Mouse (Mus musculus) hindbrain, embryonic 11.5 days (tissue): ENCODE data around the gene Pop5. TPM values are rescaled to one million over a fixed set of nuclear protein-coding genes. Genes with fewer than 3 reads are reported as not detected.

ENCODE experiments used
- ATAC-seq: fragments of 200-750 bp; cut with Nextera tagmentation; 2 replicates; pipeline ENCODE4 v1.8.0; 2017; ENCODE audit warnings: mild to moderate bottlenecking, moderate TSS enrichment, moderate library complexity; ENCODE audit not compliant: low FRiP score
- DNase-seq: peaks from one replicate; pipeline ENCODE4 v3.0.0-alpha.2; 2015; ENCODE audit warnings: low spot score
- H3K27ac ChIP-seq: fragments of 300-500 bp; sonication (generic); 2 replicates; pipeline ENCODE4 v1.5.1; 2014; ENCODE audit warnings: mild to moderate bottlenecking, low read depth, low read length
- H3K27me3 ChIP-seq: fragments of 300-500 bp; sonication (generic); 2 replicates; pipeline ENCODE4 v1.6.1; 2014; ENCODE audit warnings: mild to moderate bottlenecking, low read length, moderate library complexity, mixed read lengths; ENCODE audit not compliant: control insufficient read depth, insufficient read depth
- H3K36me3 ChIP-seq: fragments of 300-500 bp; sonication (generic); 2 replicates; pipeline ENCODE4 v1.6.1; 2014; ENCODE audit warnings: mild to moderate bottlenecking, low read length, moderate library complexity, mixed read lengths; ENCODE audit not compliant: control insufficient read depth, insufficient read depth
- H3K4me1 ChIP-seq: fragments of 300-500 bp; sonication (generic); replicated peaks from 2 replicates; pipeline ENCODE4 v1.6.1; 2014; ENCODE audit warnings: low read length, mixed read lengths; ENCODE audit not compliant: control insufficient read depth, insufficient read depth
- H3K4me2 ChIP-seq: fragments of 300-500 bp; sonication (generic); replicated peaks from 2 replicates; pipeline ENCODE4 v1.6.1; 2014; ENCODE audit warnings: mild to moderate bottlenecking, low read depth, low read length
- H3K4me3 ChIP-seq: fragments of 300-500 bp; sonication (generic); 2 replicates; pipeline ENCODE4 v1.5.1; 2014; ENCODE audit warnings: low read depth, low read length
- H3K9ac ChIP-seq: fragments of 300-500 bp; sonication (generic); 2 replicates; pipeline ENCODE4 v1.6.1; 2014; ENCODE audit warnings: low read depth, low read length
- H3K9me3 ChIP-seq: fragments of 300-500 bp; sonication (generic); 2 replicates; pipeline ENCODE4 v1.6.1; 2016; ENCODE audit warnings: low read length; ENCODE audit not compliant: control insufficient read depth
- WGBS: fragments of 180-500 bp; shearing (Covaris S2); extraction: QIAGEN DNeasy Blood & Tissue Kit; methylation state at CpG from one replicate; pipeline ENCODE4 v1.1.7; 2014; 5-methylcytosine and 5-hydroxymethylcytosine counted together
- polyA plus RNA-seq: library from polyadenylated mRNA; unstranded; fragments of >200 nt; fragmentation: Nextera tagmentation; extraction: Ambion mirVana; gene quantifications from 2 replicates; pipeline ENCODE4 v1.2.1, GENCODE M21; 2014

Pop5 gene
- polyA plus RNA-seq, 1 experiment from 2014 or later, result 104 TPM

DNA sequence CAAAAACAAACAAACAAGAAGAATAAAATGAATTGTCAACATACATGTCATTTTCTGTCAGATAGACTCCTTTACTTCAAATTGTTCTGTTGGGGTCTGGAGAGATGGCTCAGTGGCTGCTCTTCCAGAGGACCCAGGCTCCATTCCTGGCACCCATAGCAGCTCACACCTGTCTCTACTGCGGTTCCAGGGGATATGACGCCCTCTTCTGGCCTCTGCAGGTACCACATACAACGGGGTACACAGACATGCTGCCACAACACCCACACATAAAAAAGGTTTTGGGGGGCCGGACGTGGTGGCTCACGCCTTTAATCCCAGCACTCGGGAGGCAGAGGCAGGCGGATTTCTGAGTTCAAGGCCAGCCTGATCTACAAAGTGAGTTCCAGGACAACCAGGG lies 58.5 kb downstream of the Pop5 start:
- DNase-seq, result no peak
- no peaks in the 10 kb centered on the region for H3K27me3 ChIP-seq
- H3K4me3 ChIP-seq, result no peak overlapping the region
- H3K4me2 ChIP-seq, result no peak overlapping the region
- WGBS, result 90% methylated on average over 8 of the region's 8 CpGs
- peaks cover 3% of the 10 kb centered on the region for H3K4me1 ChIP-seq
- H3K9me3 ChIP-seq, result no peaks in the 10 kb centered on the region
- H3K9ac ChIP-seq, result no peak overlapping the region
- peaks cover 8% of the 10 kb centered on the region for H3K36me3 ChIP-seq
- no peak overlapping the region for H3K27ac ChIP-seq
- ATAC-seq, result no peak

Other genes starting within 250 kb of the Pop5 start
- 21.0 and 22.4 TPM in 2 replicates for gene Sppl3, start 224.7 kb upstream of the Pop5 start, polyA plus RNA-seq
- gene Gm10401, start 137.5 kb upstream of the Pop5 start, polyA plus RNA-seq, result 24.9 and 34.4 TPM in 2 replicates
- gene Acads, start 116.5 kb upstream of the Pop5 start, polyA plus RNA-seq, result 22.9 and 30.8 TPM in 2 replicates
- gene Unc119b, start 100.9 kb upstream of the Pop5 start, polyA plus RNA-seq, result 46.8 and 57.2 TPM in 2 replicates
- 41.2 and 44.1 TPM in 2 replicates for gene Mlec, start 77.7 kb upstream of the Pop5 start, polyA plus RNA-seq
- 5.0 and 7.6 TPM in 2 replicates for gene Cabp1, start 41.5 kb upstream of the Pop5 start, polyA plus RNA-seq
- gene Rnf10, start 37.1 kb downstream of the Pop5 start, polyA plus RNA-seq, result 65.9 and 87.5 TPM in 2 replicates
- 52.6 and 55.5 TPM in 2 replicates for gene Coq5, start 43.8 kb downstream of the Pop5 start, polyA plus RNA-seq
- gene Dynll1, start 65.2 kb downstream of the Pop5 start, polyA plus RNA-seq, result 1,538 and 1,558 TPM in 2 replicates
- 305 and 320 TPM in 2 replicates for gene Srsf9, start 91.3 kb downstream of the Pop5 start, polyA plus RNA-seq
- 43.0 and 51.2 TPM in 2 replicates for gene Gatc, start 105.3 kb downstream of the Pop5 start, polyA plus RNA-seq
- gene Triap1, start 105.4 kb downstream of the Pop5 start, polyA plus RNA-seq, result 56.8 and 60.0 TPM in 2 replicates
- 811 and 829 TPM in 2 replicates for gene Cox6a1, start 113.1 kb downstream of the Pop5 start, polyA plus RNA-seq
- gene Msi1, start 193.8 kb downstream of the Pop5 start, polyA plus RNA-seq, result 136 and 141 TPM in 2 replicates
- gene Pla2g1b, start 230.4 kb downstream of the Pop5 start, polyA plus RNA-seq, result 0.56 and 1.1 TPM in 2 replicates
- 21.3 and 23.1 TPM in 2 replicates for gene Sirt4, start 248.9 kb downstream of the Pop5 start, polyA plus RNA-seq